Comparison of ENCODE assay signal across 20 mouse cellular contexts in genomic region chr9:67301571-67301970, GRCm38 (mm10).
A peak's percentile ranks its signal among the peaks of the same experiment; 100 is the strongest.
DNase-seq lines count a peak whose midpoint lies in the region; ATAC-seq and TF ChIP-seq lines count a peak whose summit lies in the region.
"Had no signal": no experiment of that assay in that cellular context is flagged by ENCODE, and none has a peak within 500 bp of the region (broad histone marks: within the 10 kb centered on the region; RNA-seq: fewer than 3 reads in every experiment).

No protein-coding gene starts in this region.

- H3K9me3 ChIP-seq in embryonic facial prominence, embryonic 14.5 days (ENCODE audit: control insufficient read depth, low read length) = no peaks in the 10 kb centered on the region
- no peaks in the 10 kb centered on the region for H3K9me3 ChIP-seq in embryonic facial prominence, embryonic 10.5 days
- H3K9me3 ChIP-seq: embryonic facial prominence, embryonic 12.5 days; embryonic facial prominence, embryonic 15.5 days; forebrain, embryonic 10.5 days; forebrain, embryonic 12.5 days had no signal

- H3K27ac ChIP-seq in embryonic facial prominence, embryonic 14.5 days (replicated peaks; ENCODE audit: low read depth, low read length) = no peak overlapping the region
- H3K27ac ChIP-seq in embryonic facial prominence, embryonic 10.5 days (replicated peaks) = no peak overlapping the region
- peak overlapping the region; percentile 64; the same call in 1 of the 2 replicates for H3K27ac ChIP-seq in layer of hippocampus, adult 2 months
- H3K27ac ChIP-seq in left cerebral cortex, adult 2 months = peak overlapping the region; percentile 24
- H3K27ac ChIP-seq: embryonic facial prominence, embryonic 12.5 days; embryonic facial prominence, embryonic 15.5 days; forebrain, embryonic 10.5 days; forebrain, embryonic 12.5 days had no signal

- peaks cover 4% of the 10 kb centered on the region; the same call in 1 of the 2 replicates for H3K4me1 ChIP-seq in embryonic facial prominence, embryonic 14.5 days (ENCODE audit: control insufficient read depth, insufficient read depth, low read length)
- H3K4me1 ChIP-seq in embryonic facial prominence, embryonic 10.5 days = peaks cover 7% of the 10 kb centered on the region
- H3K4me1 ChIP-seq: forebrain, embryonic 12.5 days had no signal

- no peak overlapping the region for H3K4me3 ChIP-seq in embryonic facial prominence, embryonic 14.5 days (ENCODE audit: low read depth, low read length)
- no peak overlapping the region for H3K4me3 ChIP-seq in embryonic facial prominence, embryonic 10.5 days
- H3K4me3 ChIP-seq in layer of hippocampus, adult 2 months = no peak overlapping the region
- no peak overlapping the region for H3K4me3 ChIP-seq in left cerebral cortex, adult 2 months
- H3K4me3 ChIP-seq: embryonic facial prominence, embryonic 12.5 days; embryonic facial prominence, embryonic 15.5 days; erythroblast, embryonic 14.5 days; forebrain, embryonic 10.5 days; forebrain, embryonic 12.5 days had no signal

- TF ChIP-seq CTCF in layer of hippocampus, adult 2 months (conservative IDR thresholded peaks at IDR 0.05) = no peak
- no peak for TF ChIP-seq CTCF in left cerebral cortex, adult 2 months (IDR thresholded peaks at IDR 0.05)

- H3K4me2 ChIP-seq in embryonic facial prominence, embryonic 14.5 days (ENCODE audit: low read depth, low read length) = no peak overlapping the region
- H3K4me2 ChIP-seq: embryonic facial prominence, embryonic 12.5 days; embryonic facial prominence, embryonic 15.5 days; forebrain, embryonic 12.5 days had no signal

- intact Hi-C loops in left cerebral cortex, adult 2 months (cut with DNase I) = no loop called here

- peaks cover 6% of the 10 kb centered on the region; the same call in 1 of the 2 replicates for H3K36me3 ChIP-seq in embryonic facial prominence, embryonic 14.5 days (ENCODE audit: control insufficient read depth, insufficient read depth, low read length)
- peaks cover 33% of the 10 kb centered on the region for H3K36me3 ChIP-seq in embryonic facial prominence, embryonic 10.5 days (replicated peaks)
- H3K36me3 ChIP-seq: forebrain, embryonic 12.5 days had no signal

- DNase-seq in embryonic facial prominence, embryonic 14.5 days (ENCODE audit: low spot score) = no peak
- no peak for DNase-seq in embryonic facial prominence, embryonic 10.5 days (ENCODE audit: low spot score)
- no peak for DNase-seq in layer of hippocampus, adult 2 months (ENCODE audit: low spot score in 2 of 2)
- no peak for DNase-seq in layer of hippocampus, postnatal 14 days (ENCODE audit: low spot score in 2 of 2)
- no peak for DNase-seq in left cerebral cortex, adult 2 months (ENCODE audit: extremely low spot score in 1 of 2, low spot score in 2 of 2)
- no peak for DNase-seq in left cerebral cortex, adult 8-10 months (ENCODE audit: low spot score in 2 of 2)
- DNase-seq in 3T3-L1 (ENCODE audit: low read depth, low spot score) = peak; percentile 25
- no peak for DNase-seq in thymus, postnatal 25 days
- DNase-seq: adrenal gland, adult 8-10 months; adrenal gland, postnatal 14 days; adrenal gland, postnatal 36 days; cerebellum, postnatal 14 days; embryo, embryonic 11 days had no signal

- ATAC-seq in embryonic facial prominence, embryonic 14.5 days (ENCODE audit: low read depth) = no peak
- ATAC-seq: forebrain, embryonic 14.5 days; forebrain, embryonic 16.5 days had no signal

- WGBS in embryonic facial prominence, embryonic 14.5 days = 80% methylated on average over 2 of the region's 2 CpGs
- 77% methylated on average over 2 of the region's 2 CpGs for WGBS in embryonic facial prominence, embryonic 10.5 days

- H3K27me3 ChIP-seq in embryonic facial prominence, embryonic 14.5 days (replicated peaks; ENCODE audit: control insufficient read depth, insufficient read depth, low read length) = no peaks in the 10 kb centered on the region
- H3K27me3 ChIP-seq in embryonic facial prominence, embryonic 10.5 days (replicated peaks; ENCODE audit: low read depth, poor library complexity, severe bottlenecking) = no peaks in the 10 kb centered on the region
- H3K27me3 ChIP-seq: embryonic facial prominence, embryonic 12.5 days; embryonic facial prominence, embryonic 15.5 days; forebrain, embryonic 12.5 days had no signal

- H3K9ac ChIP-seq in embryonic facial prominence, embryonic 14.5 days (ENCODE audit: low read depth, low read length) = 0 out of 2 replicates have a peak overlapping the region, but pooled peaks have one; percentile 30
- H3K9ac ChIP-seq: embryonic facial prominence, embryonic 12.5 days; embryonic facial prominence, embryonic 15.5 days; forebrain, embryonic 12.5 days had no signal

Comparison
In these comparisons a context has a peak if more than half of its experiments do, and no peak if none do; other contexts are left out.
1. H3K27ac ChIP-seq: peak in layer of hippocampus, adult 2 months (single experiment) and left cerebral cortex, adult 2 months (single experiment); none in embryonic facial prominence, embryonic 14.5 days (single experiment) and embryonic facial prominence, embryonic 10.5 days (single experiment).